Mouse (Mus musculus) neutrophil, adult 5-6 weeks (primary cell): ENCODE results near the gene Pax3. TPM values are rescaled to one million over a fixed set of nuclear protein-coding genes. Genes with fewer than 3 reads are reported as not detected.

ENCODE experiments used
- ATAC-seq: fragments of 151-379, 151-347 bp; 2 replicates; pipeline ENCODE4 v1.8.0; 2017; ENCODE audit warnings: mild to moderate bottlenecking, moderate TSS enrichment; ENCODE audit not compliant: insufficient number of reproducible peaks, poor library complexity, low FRiP score, severe bottlenecking; ENCODE audit errors: extremely low read depth
- total RNA-seq: library from RNA; stranded (forward); fragments of 200-1000 nt; gene quantifications from 2 replicates; pipeline ENCODE4 v1.2.3, GENCODE M21; 2017

The Pax3 gene
- total RNA-seq, 1 experiment from 2014 or later: not detected

GRCm38 (mm10) chr1:78201251-78202010 is 4.5 kb upstream of the Pax3 start:
- ATAC-seq: no peak

GRCm38 (mm10) chr1:78200191-78200590 is 3.3 kb upstream of the Pax3 start:
- ATAC-seq: no peak

GRCm38 (mm10) chr1:78199221-78199620 is 2.3 kb upstream of the Pax3 start:
- ATAC-seq: no peak

- ATAC-seq: no peak
Measured at GRCm38 (mm10) chr1:78198319-78198940, 1.5 kb upstream of the Pax3 start.

GRCm38 (mm10) chr1:78197351-78198234 is 659 bp upstream of the Pax3 start:
- no peak for ATAC-seq

- ATAC-seq: no peak
Measured at GRCm38 (mm10) chr1:78195771-78196712, 892 bp downstream of the Pax3 start.

GRCm38 (mm10) chr1:78195145-78195544 is 1.8 kb downstream of the Pax3 start:
- no peak for ATAC-seq

- no peak for ATAC-seq
Measured at GRCm38 (mm10) chr1:78194381-78195047, 2.4 kb downstream of the Pax3 start.

GRCm38 (mm10) chr1:78193465-78193991 is 3.4 kb downstream of the Pax3 start:
- no peak for ATAC-seq

GRCm38 (mm10) chr1:78192746-78193464 is 4.0 kb downstream of the Pax3 start:
- no peak for ATAC-seq

- ATAC-seq: no peak
Measured at GRCm38 (mm10) chr1:78192217-78192735, 4.7 kb downstream of the Pax3 start.

- no peak for ATAC-seq
Measured at GRCm38 (mm10) chr1:78191761-78192160, 5.2 kb downstream of the Pax3 start.

- ATAC-seq: no peak
Measured at GRCm38 (mm10) chr1:78191331-78191730, 5.6 kb downstream of the Pax3 start.

- ATAC-seq: no peak
Measured at GRCm38 (mm10) chr1:78190386-78191111, 6.4 kb downstream of the Pax3 start.

GRCm38 (mm10) chr1:78189501-78190345 is 7.2 kb downstream of the Pax3 start:
- no peak for ATAC-seq

GRCm38 (mm10) chr1:78189016-78189415 is 7.9 kb downstream of the Pax3 start:
- no peak for ATAC-seq
